Mouse (Mus musculus) midbrain, embryonic 12.5 days (tissue): ENCODE measurements at regions not wholly inside any gene's neighbourhood (a gene's known extent, or its start where the extent isn't known, plus 50 kb on each side); places are given as distances from the start of the nearest gene placed in this dataset.
"Not testable (repeated sequence)": the region's sequence is repeated elsewhere in the genome, so short reads cannot be mapped to it uniquely, and the experiment has no call there.

Experiments used
- ATAC-seq: fragments of 200-750 bp; cut with Nextera tagmentation; 2 replicates; pipeline ENCODE4 v1.8.0; 2017; ENCODE audit warnings: low read depth, moderate TSS enrichment, moderate library complexity; ENCODE audit not compliant: low FRiP score
- H3K27ac ChIP-seq: fragments of 300-500 bp; sonication (generic); replicated peaks from 2 replicates; pipeline ENCODE4 v1.5.1; 2016; ENCODE audit warnings: mild to moderate bottlenecking
- H3K27me3 ChIP-seq: fragments of 300-500 bp; sonication (generic); 2 replicates; pipeline ENCODE4 v1.6.1; 2016; ENCODE audit warnings: mild to moderate bottlenecking
- H3K36me3 ChIP-seq: fragments of 300-500 bp; sonication (generic); 2 replicates; pipeline ENCODE4 v1.6.1; 2016
- H3K4me1 ChIP-seq: fragments of 300-500 bp; sonication (generic); 2 replicates; pipeline ENCODE4 v1.6.1; 2016
- H3K4me2 ChIP-seq: fragments of 300-500 bp; sonication (generic); replicated peaks from 2 replicates; pipeline ENCODE4 v1.6.1; 2016; ENCODE audit warnings: mild to moderate bottlenecking, moderate library complexity
- H3K4me3 ChIP-seq: fragments of 300-500 bp; sonication (generic); 2 replicates; pipeline ENCODE4 v1.5.1; 2016; ENCODE audit warnings: mild to moderate bottlenecking
- H3K9ac ChIP-seq: fragments of 300-500 bp; sonication (generic); replicated peaks from 2 replicates; pipeline ENCODE4 v1.6.1; 2016; ENCODE audit warnings: mild to moderate bottlenecking, moderate library complexity
- H3K9me3 ChIP-seq: fragments of 300-500 bp; sonication (generic); 2 replicates; pipeline ENCODE4 v1.6.1; 2016; ENCODE audit warnings: mild to moderate bottlenecking
- WGBS: fragments of 180-500 bp; shearing (Covaris S2); methylation state at CpG from one replicate; pipeline ENCODE4 v1.1.7; 2016; 5-methylcytosine and 5-hydroxymethylcytosine counted together

DNA sequence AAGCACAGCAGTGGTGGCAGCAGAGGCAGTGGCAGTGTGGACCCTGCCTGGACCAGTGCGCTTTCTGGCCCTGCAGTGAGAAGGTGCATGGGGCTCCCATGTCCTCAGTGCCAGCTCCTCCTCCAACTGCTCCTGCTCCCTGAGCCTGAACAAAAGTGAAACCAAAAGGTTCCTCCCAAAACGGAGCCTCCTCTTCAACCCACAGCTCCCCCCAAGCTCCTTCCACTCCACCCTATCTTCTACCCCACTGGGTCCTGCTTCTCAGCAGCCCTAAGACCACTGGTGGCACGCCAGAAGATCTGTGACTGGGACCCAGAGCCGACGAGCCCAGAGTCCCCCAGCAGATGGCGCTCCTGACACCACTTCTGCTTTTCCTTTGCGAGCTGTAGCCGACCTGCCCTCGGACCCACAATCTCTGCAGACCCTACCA, 63.5 kb upstream of the Fcho1 start:
- not testable (repeated sequence) for H3K4me3 ChIP-seq, H3K9ac ChIP-seq, H3K4me2 ChIP-seq, H3K36me3 ChIP-seq, H3K9me3 ChIP-seq, H3K4me1 ChIP-seq, H3K27ac ChIP-seq, H3K27me3 ChIP-seq
- WGBS = 5% methylated on average over 2 of the region's 9 CpGs
- ATAC-seq = peak; percentile 65; the same call in 1 of the 2 replicates

DNA sequence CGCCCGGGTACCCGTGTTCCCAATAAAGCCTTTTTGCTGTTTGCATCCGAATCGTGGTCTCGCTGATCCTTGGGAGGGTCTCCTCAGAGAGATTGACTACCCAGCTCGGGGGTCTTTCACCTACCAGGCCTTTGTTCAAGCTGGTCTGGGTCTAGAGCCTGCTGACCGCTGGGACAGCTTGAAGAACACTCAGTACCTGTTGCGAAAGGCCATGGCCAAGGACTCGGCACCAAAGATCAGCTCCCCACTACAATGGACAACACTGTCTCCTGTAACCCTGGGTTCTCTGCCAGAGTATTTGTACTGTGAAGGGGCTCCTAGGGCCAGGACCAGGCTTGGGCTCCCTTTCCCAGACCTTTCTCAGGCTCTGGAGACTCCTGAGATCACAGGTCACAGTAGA, 55.1 kb upstream of the Fcho1 start:
- not testable (repeated sequence) for H3K4me2 ChIP-seq, H3K9me3 ChIP-seq, H3K27me3 ChIP-seq, H3K9ac ChIP-seq, H3K4me1 ChIP-seq, H3K27ac ChIP-seq, H3K36me3 ChIP-seq, H3K4me3 ChIP-seq, ATAC-seq
- 90% methylated on average over 10 of the region's 10 CpGs for WGBS

- not testable (repeated sequence) for H3K4me2 ChIP-seq, H3K4me3 ChIP-seq, H3K27me3 ChIP-seq, H3K27ac ChIP-seq, H3K4me1 ChIP-seq, H3K9me3 ChIP-seq, H3K36me3 ChIP-seq, ATAC-seq, H3K9ac ChIP-seq
- 89% methylated on average over 4 of the region's 4 CpGs for WGBS
Measured at GRCm38 (mm10) chr8:71779824-71780223, 54.3 kb upstream of the Fcho1 start.

- not testable (repeated sequence) for H3K27me3 ChIP-seq, H3K9me3 ChIP-seq, ATAC-seq, H3K27ac ChIP-seq, H3K4me1 ChIP-seq, H3K4me2 ChIP-seq, H3K9ac ChIP-seq, H3K4me3 ChIP-seq, H3K36me3 ChIP-seq
- 92% methylated on average over 5 of the region's 5 CpGs for WGBS
Measured at GRCm38 (mm10) chr8:71779380-71779779, 53.9 kb upstream of the Fcho1 start.

GRCm38 (mm10) chr8:71778916-71779315, 53.4 kb upstream of the Fcho1 start:
- 89% methylated on average over 10 of the region's 10 CpGs for WGBS
- no peak; the same call in 1 of the 2 replicates for ATAC-seq
- Histone ChIP-seq H3K4me2 (no peak overlapping the region), H3K4me3 (no peak overlapping the region), H3K27ac (no peak overlapping the region), H3K9ac (no peak overlapping the region), H3K9me3 (no peaks in the 10 kb centered on the region), H3K36me3 (no peaks in the 10 kb centered on the region), H3K27me3 (no peaks in the 10 kb centered on the region), H3K4me1 (no peaks in the 10 kb centered on the region)
